Mouse (Mus musculus): ENCODE measurements around the gene Cdc25b.

DNA sequence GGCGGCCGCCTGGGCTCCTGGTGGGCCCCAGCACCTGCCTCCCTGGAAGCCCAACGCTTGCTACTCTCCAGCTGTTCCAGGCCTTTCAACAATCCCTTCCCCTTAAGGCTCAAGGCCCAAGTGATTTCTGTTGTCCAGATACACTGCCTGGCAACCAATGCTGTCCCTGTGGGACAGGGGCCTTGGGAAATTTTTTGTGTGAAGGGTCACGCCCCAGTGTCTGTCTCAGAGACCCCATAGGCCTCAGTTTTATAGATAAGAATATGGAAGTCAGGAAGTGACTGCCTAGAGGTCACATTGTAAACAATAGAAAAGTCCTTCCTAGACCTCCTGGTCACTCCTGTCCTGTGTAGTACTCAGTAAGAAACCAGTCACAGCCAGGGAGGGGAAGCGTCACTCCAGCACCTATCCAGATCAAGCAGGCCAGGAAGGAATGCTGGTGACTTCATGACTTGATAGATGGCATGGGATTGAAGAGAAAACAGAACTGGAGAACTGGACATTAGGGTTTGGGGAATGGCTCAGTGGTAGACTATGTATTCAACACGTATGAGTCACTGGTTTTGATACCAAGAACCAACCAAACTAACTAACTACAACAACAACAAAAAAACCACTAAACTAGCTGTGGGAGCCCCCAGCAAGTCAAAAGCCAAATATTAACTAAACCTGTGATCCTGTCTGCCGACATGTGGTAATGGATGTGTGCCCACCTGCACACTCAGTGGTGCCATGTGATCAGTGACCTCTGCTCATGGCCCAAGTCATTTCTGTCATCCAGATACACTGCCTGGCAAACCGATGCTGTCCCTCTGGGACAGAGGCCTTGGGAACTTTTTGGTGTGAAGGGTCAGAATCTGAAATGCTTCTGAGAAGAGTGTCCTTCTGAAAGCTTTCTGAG, 38.1 kb upstream of the Cdc25b start:
- no peak for TF ChIP-seq CTCF (IDR thresholded peaks at IDR 0.05; ENCODE audit: extremely low read depth, insufficient read length, insufficient replicate concordance, low read depth, low read length)
- no peak for TF ChIP-seq POLR2A (IDR thresholded peaks at IDR 0.05; ENCODE audit: low read depth, low read length)

Measured in small intestine, adult 2 months (tissue).